Mouse (Mus musculus): ENCODE data around the gene Nxpe3. TPM values are rescaled to one million over a fixed set of nuclear protein-coding genes. Genes with fewer than 3 reads are reported as not detected.
"Not testable (repeated sequence)": the region's sequence is repeated elsewhere in the genome, so short reads cannot be mapped to it uniquely, and the experiment has no call there.

Gene Nxpe3
- polyA plus RNA-seq, 1 experiment, result 6.1 TPM

DNA sequence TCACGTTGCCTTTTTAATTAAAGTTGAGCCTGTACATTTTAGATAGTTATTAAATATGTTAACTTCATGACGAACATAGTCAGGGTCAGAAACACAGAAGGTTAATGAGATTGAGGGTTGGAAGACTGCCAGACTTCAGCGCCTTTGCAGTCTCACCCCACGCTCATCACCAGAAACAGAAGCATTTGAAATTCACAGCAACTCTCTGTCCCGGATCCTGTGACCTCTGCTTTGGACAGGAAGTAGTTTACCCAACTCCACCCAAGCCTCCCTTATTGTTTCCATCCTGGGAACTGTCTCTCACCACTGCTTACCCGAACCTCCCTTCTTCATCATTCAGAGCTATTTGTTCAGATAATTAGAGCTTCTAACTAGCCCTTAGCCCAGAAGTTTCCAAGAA lies 19.1 kb downstream of the Nxpe3 start:
- 72% methylated on average over 6 of the region's 6 CpGs for WGBS
- Histone ChIP-seq H3K4me1 (ENCODE audit: control insufficient read depth, insufficient read depth, insufficient read length) (no peaks in the 10 kb centered on the region), H3K36me3 (ENCODE audit: control insufficient read depth, insufficient read depth, low read length) (peaks cover 1% of the 10 kb centered on the region; the same call in 1 of the 2 replicates), H3K27ac (ENCODE audit: insufficient read depth, low read length) (no peak overlapping the region), H3K27me3 (ENCODE audit: control insufficient read depth, insufficient read depth, low read length) (no peaks in the 10 kb centered on the region), H3K4me3 (ENCODE audit: extremely low read depth, insufficient read depth, insufficient read length) (no peak overlapping the region)
- DNase-seq (ENCODE audit: low read depth in 1 of 2, low spot score in 2 of 2), result no peak
- TF ChIP-seq POLR2A (IDR thresholded peaks at IDR 0.05; ENCODE audit: low read depth, low read length) (no peak), CTCF (IDR thresholded peaks at IDR 0.05; ENCODE audit: extremely low read depth, insufficient read depth, insufficient read length, insufficient replicate concordance) (no peak)

DNA sequence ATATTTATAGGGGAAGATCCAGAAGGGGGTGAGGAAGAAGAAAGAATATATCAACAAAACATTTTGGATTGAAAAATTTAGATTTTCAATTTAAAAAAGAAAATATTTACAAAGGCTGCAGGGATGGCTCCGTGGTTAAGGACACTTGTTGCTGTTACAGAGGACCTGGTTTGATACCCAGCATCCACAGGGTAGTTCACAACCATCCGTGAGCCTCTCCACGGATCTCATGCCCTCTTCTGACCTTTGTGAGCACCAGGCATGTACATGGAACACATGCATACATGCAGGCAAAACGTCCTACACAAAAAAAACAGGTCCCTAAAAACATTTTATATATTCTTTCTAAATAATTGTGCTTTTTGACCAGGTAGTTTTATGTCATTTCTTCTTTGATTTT lies 31.3 kb downstream of the Nxpe3 start:
- Histone ChIP-seq H3K36me3 (ENCODE audit: control insufficient read depth, insufficient read depth, low read length) (peaks cover 18% of the 10 kb centered on the region), H3K27me3 (ENCODE audit: control insufficient read depth, insufficient read depth, low read length) (no peaks in the 10 kb centered on the region), H3K4me1 (ENCODE audit: control insufficient read depth, insufficient read depth, insufficient read length) (no peaks in the 10 kb centered on the region), H3K4me3 (ENCODE audit: extremely low read depth, insufficient read depth, insufficient read length) (no peak overlapping the region), H3K27ac (ENCODE audit: insufficient read depth, low read length) (no peak overlapping the region)
- WGBS, result 76% methylated on average over 4 of the region's 4 CpGs
- no peak for TF ChIP-seq CTCF (IDR thresholded peaks at IDR 0.05; ENCODE audit: extremely low read depth, insufficient read depth, insufficient read length, insufficient replicate concordance)
- TF ChIP-seq POLR2A (IDR thresholded peaks at IDR 0.05; ENCODE audit: low read depth, low read length), result no peak
- DNase-seq (ENCODE audit: low read depth in 1 of 2, low spot score in 2 of 2), result no peak

DNA sequence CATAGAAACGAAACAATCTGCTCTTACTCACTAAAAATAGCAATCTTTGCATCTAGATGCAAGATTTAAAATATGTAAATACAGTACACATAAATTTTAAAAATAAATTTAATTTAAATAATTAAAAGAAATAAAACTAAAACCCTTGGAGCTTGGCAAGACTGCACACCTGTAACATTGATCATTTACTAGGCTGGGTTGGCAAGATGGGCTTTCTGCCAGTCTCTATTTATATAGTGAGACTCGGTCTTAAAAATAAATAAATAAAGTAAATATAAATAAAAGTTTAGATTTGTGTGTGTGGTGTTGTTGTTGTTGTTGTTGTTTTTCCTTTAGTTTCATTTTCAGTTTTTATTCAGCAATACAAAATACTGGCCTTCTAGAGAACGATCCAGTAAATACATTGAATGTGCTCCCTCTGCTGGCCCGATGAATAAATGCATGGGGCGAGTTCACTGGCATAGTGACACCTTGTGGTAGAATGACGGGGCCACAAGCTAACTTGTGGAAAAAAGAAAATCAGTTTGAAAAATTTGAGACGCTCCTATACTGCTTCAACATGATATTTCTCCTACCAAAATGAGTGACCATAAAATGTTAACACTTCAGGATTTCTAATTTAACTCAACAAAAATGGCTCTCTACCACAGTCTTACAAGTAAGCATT lies 31.8 kb downstream of the Nxpe3 start:
- Histone ChIP-seq H3K27ac (ENCODE audit: insufficient read depth, low read length) (no peak overlapping the region), H3K4me3 (ENCODE audit: extremely low read depth, insufficient read depth, insufficient read length) (no peak overlapping the region; the same call in 1 of the 2 replicates), H3K27me3 (ENCODE audit: control insufficient read depth, insufficient read depth, low read length) (no peaks in the 10 kb centered on the region), H3K4me1 (ENCODE audit: control insufficient read depth, insufficient read depth, insufficient read length) (no peaks in the 10 kb centered on the region), H3K36me3 (ENCODE audit: control insufficient read depth, insufficient read depth, low read length) (peaks cover 18% of the 10 kb centered on the region)
- DNase-seq (ENCODE audit: low read depth in 1 of 2, low spot score in 2 of 2), result peak; percentile 55 to 58
- TF ChIP-seq POLR2A (IDR thresholded peaks at IDR 0.05; ENCODE audit: low read depth, low read length) (no peak), CTCF (IDR thresholded peaks at IDR 0.05; ENCODE audit: extremely low read depth, insufficient read depth, insufficient read length, insufficient replicate concordance) (peak; percentile 85; the same call in 1 of the 2 replicates)
- WGBS, result 23% methylated on average over 7 of the region's 7 CpGs

DNA sequence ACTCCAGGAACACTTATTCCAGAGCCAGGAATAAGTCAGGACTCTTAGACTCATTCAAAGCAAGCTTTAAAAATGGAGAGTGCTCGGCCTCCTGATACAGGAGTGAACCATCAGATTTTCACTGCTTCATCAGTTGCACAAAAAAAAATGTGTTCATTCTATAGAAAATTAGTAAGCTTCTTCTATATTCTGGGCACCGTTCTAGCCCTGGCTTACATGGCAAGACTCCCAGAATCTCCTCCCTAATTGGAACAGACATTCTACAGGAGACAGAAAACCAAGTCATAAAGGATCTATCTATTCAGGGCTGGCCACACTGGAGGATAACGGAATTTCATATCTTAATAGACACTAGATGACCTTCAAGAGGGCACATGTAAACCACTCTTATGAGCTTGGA lies 34.0 kb downstream of the Nxpe3 start:
- no peaks in the 10 kb centered on the region for H3K4me1 ChIP-seq (ENCODE audit: control insufficient read depth, insufficient read depth, insufficient read length)
- no peak for TF ChIP-seq CTCF (IDR thresholded peaks at IDR 0.05; ENCODE audit: extremely low read depth, insufficient read depth, insufficient read length, insufficient replicate concordance)
- TF ChIP-seq POLR2A (IDR thresholded peaks at IDR 0.05; ENCODE audit: low read depth, low read length), result no peak
- H3K27ac ChIP-seq (ENCODE audit: insufficient read depth, low read length), result no peak overlapping the region
- DNase-seq (ENCODE audit: low read depth in 1 of 2, low spot score in 2 of 2), result no peak
- H3K4me3 ChIP-seq (ENCODE audit: extremely low read depth, insufficient read depth, insufficient read length), result no peak overlapping the region
- H3K27me3 ChIP-seq (ENCODE audit: control insufficient read depth, insufficient read depth, low read length), result no peaks in the 10 kb centered on the region
- 94% methylated on average over 3 of the region's 3 CpGs for WGBS
- H3K36me3 ChIP-seq (ENCODE audit: control insufficient read depth, insufficient read depth, low read length), result peaks cover 21% of the 10 kb centered on the region

DNA sequence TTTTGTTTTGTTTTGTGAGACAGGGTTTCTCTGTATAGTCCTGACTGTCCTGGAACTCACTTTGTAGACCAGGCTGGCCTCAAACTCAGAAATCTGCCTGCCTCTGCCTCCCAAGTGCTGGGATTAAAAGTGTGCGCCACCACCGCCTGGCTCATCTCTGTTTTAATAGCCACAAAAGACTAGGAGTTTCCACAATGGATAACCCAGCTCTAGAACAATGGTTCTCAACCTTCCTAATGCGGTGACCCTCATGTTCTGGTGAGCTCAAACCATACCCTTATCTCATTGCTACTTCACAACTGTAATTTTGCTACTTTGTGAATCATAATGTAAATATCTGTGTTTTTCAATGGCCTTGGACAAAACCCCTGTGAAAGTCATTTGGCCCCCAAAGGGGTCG lies 35.7 kb downstream of the Nxpe3 start:
- H3K4me3 ChIP-seq (ENCODE audit: extremely low read depth, insufficient read depth, insufficient read length); H3K27me3 ChIP-seq (ENCODE audit: control insufficient read depth, insufficient read depth, low read length); H3K4me1 ChIP-seq (ENCODE audit: control insufficient read depth, insufficient read depth, insufficient read length); H3K27ac ChIP-seq (ENCODE audit: insufficient read depth, low read length); DNase-seq (ENCODE audit: low read depth in 1 of 2, low spot score in 2 of 2): not testable (repeated sequence)
- WGBS, result 93% methylated on average over 4 of the region's 4 CpGs
- peaks cover 12% of the 10 kb centered on the region for H3K36me3 ChIP-seq (ENCODE audit: control insufficient read depth, insufficient read depth, low read length)

DNA sequence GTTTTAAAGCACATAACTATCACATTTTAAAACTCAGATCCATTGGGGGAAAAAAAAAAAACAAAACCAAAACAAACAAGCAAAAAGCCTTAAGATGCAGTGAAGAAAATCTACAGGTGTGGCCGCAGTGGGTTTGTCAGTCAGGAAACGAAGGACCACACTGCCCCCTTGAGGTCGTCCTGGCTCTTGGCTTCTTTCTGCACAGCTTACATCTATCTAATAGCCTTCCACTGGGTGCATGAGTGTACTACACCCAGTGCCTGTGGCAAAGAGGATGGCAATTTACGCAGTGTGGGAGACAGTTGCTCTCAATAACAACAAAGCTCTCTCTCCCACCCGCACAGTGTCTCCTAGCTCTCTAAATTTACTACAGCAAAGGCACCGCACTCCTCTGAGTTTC lies 36.6 kb downstream of the Nxpe3 start:
- Histone ChIP-seq H3K27me3 (ENCODE audit: control insufficient read depth, insufficient read depth, low read length) (no peaks in the 10 kb centered on the region), H3K27ac (ENCODE audit: insufficient read depth, low read length) (no peak overlapping the region), H3K36me3 (ENCODE audit: control insufficient read depth, insufficient read depth, low read length) (peaks cover 12% of the 10 kb centered on the region), H3K4me1 (ENCODE audit: control insufficient read depth, insufficient read depth, insufficient read length) (no peaks in the 10 kb centered on the region), H3K4me3 (ENCODE audit: extremely low read depth, insufficient read depth, insufficient read length) (no peak overlapping the region)
- 69% methylated on average over 6 of the region's 6 CpGs for WGBS
- TF ChIP-seq POLR2A (IDR thresholded peaks at IDR 0.05; ENCODE audit: low read depth, low read length) (no peak), CTCF (IDR thresholded peaks at IDR 0.05; ENCODE audit: extremely low read depth, insufficient read depth, insufficient read length, insufficient replicate concordance) (peak; percentile 83; the same call in 1 of the 2 replicates)
- DNase-seq (ENCODE audit: low read depth in 1 of 2, low spot score in 2 of 2), result peak; percentile 41 to 74

DNA sequence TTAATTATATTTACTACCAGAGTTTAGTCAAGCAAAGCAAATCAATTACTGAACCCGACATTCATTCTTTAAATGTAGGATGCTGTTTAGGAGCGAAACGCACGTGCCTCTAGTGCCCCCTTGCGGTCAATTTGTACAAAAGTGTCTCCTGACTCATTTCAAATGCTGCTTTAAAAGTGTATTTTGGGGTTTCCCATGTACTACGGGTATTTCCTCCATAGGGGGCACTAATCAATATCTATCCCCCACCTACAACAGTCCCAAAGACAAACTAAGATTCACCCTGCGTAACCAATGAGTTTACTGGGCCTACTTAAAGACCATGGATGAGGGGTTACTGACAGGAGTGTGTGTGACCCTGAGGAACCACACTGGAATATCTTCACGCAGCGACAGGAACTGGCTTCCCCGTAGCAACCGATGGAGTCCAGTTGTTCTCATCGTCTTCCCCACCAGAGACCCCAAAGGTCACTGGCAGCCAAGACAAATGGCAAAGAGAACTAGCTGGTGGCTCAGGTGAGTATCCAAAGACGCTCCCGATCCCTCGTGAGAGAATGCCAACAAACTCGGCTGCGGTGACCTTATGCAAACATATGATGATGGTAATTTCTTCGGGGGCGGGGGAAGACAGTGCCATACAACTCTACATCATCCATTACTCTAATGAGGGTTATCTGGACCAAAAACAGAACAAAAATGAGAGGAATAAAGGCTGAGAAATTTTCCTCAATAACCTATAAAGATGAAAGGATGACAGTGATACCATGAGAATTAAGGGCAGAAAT lies 42.0 kb downstream of the Nxpe3 start:
- Histone ChIP-seq H3K4me1 (ENCODE audit: control insufficient read depth, insufficient read depth, insufficient read length) (no peaks in the 10 kb centered on the region), H3K27me3 (ENCODE audit: control insufficient read depth, insufficient read depth, low read length) (no peaks in the 10 kb centered on the region), H3K4me3 (ENCODE audit: extremely low read depth, insufficient read depth, insufficient read length) (no peak overlapping the region), H3K36me3 (ENCODE audit: control insufficient read depth, insufficient read depth, low read length) (peaks cover 12% of the 10 kb centered on the region), H3K27ac (ENCODE audit: insufficient read depth, low read length) (no peak overlapping the region)
- TF ChIP-seq POLR2A (IDR thresholded peaks at IDR 0.05; ENCODE audit: low read depth, low read length) (no peak), CTCF (IDR thresholded peaks at IDR 0.05; ENCODE audit: extremely low read depth, insufficient read depth, insufficient read length, insufficient replicate concordance) (peak; percentile 74; the same call in 1 of the 2 replicates)
- peak; percentile 69 to 71 for DNase-seq (ENCODE audit: low read depth in 1 of 2, low spot score in 2 of 2)
- WGBS, result 61% methylated on average over 19 of the region's 19 CpGs
